Mouse (Mus musculus) layer of hippocampus, adult 2 months (tissue): ENCODE measurements around the gene Samd4b. TPM values are rescaled to one million over a fixed set of nuclear protein-coding genes. Genes with fewer than 3 reads are reported as not detected.
A peak's percentile ranks its signal among the peaks of the same experiment; 100 is the strongest.

Experiments
- DNase-seq, 2 experiments: peaks; one replicate each; pipeline ENCODE4 v3.0.0; 2022; ENCODE audit warnings: low spot score in 2 of 2
- H3K27ac ChIP-seq: fragments of 200-600 bp; 2 replicates; pipeline ENCODE4 v1.8.1; 2022
- H3K4me3 ChIP-seq: fragments of 200-600 bp; 2 replicates; pipeline ENCODE4 v1.8.1; 2022; ENCODE audit warnings: mild to moderate bottlenecking
- CTCF ChIP-seq: fragments of 200-600 bp; conservative IDR thresholded peaks from 2 replicates; pipeline ENCODE4 v1.8.1; 2022; ENCODE audit warnings: antibody characterized with exemption, mild to moderate bottlenecking, moderate library complexity
- total RNA-seq, 2 experiments: library from RNA; stranded (reverse); gene quantifications; 2 replicates each; pipeline ENCODE4 v1.2.3; 2021

Gene Samd4b
- total RNA-seq, 2 experiments from 2014 or later: 67.8 to 70.1 TPM

- H3K27ac ChIP-seq: peak overlapping the region; percentile 74
- peak; percentile 68 to 78 for DNase-seq
- peak; percentile 78 for TF ChIP-seq CTCF
- no peak overlapping the region; the same call in 1 of the 2 replicates for H3K4me3 ChIP-seq
Observed at GRCm38 (mm10) chr7:28601668-28602067, 3.7 kb upstream of the Samd4b start.

GRCm38 (mm10) chr7:28601029-28601428 is 3.1 kb upstream of the Samd4b start:
- Histone ChIP-seq H3K27ac (peak overlapping the region; percentile 74), H3K4me3 (no peak overlapping the region)
- peak; percentile 72 to 83 for DNase-seq

GRCm38 (mm10) chr7:28598951-28599350 is 1.0 kb upstream of the Samd4b start:
- Histone ChIP-seq H3K27ac (no peak overlapping the region), H3K4me3 (no peak overlapping the region)
- DNase-seq: no peak
- no peak for TF ChIP-seq CTCF

More at GRCm38 (mm10) chr7:28601029-28601428, 3.1 kb upstream of the Samd4b start:
- TF ChIP-seq CTCF: peak; percentile 91

GRCm38 (mm10) chr7:28597277-28597570 is 720 bp downstream of the Samd4b start:
- Histone ChIP-seq H3K27ac (peak overlapping the region; percentile 88; the same call in 1 of the 2 replicates), H3K4me3 (peak overlapping the region; percentile 70)
- no peak for TF ChIP-seq CTCF
- DNase-seq: no peak

GRCm38 (mm10) chr7:28596436-28597276 is 1.3 kb downstream of the Samd4b start:
- peak overlapping the region; percentile 70 for H3K4me3 ChIP-seq
- DNase-seq: no peak
- no peak for TF ChIP-seq CTCF
- H3K27ac ChIP-seq: peak overlapping the region; percentile 88; the same call in 1 of the 2 replicates

GRCm38 (mm10) chr7:28595751-28596435 is 2.1 kb downstream of the Samd4b start:
- Histone ChIP-seq H3K27ac (peak overlapping the region; percentile 88), H3K4me3 (no peak overlapping the region)
- no peak for TF ChIP-seq CTCF
- no peak for DNase-seq

GRCm38 (mm10) chr7:28593206-28594111 is 4.5 kb downstream of the Samd4b start:
- TF ChIP-seq CTCF: no peak
- no peak for DNase-seq
- Histone ChIP-seq H3K27ac (peak overlapping the region; percentile 39), H3K4me3 (no peak overlapping the region)

- no peak for TF ChIP-seq CTCF
- no peak overlapping the region for H3K27ac ChIP-seq
- no peak for DNase-seq
- no peak overlapping the region for H3K4me3 ChIP-seq
Observed at GRCm38 (mm10) chr7:28591862-28592261, 6.1 kb downstream of the Samd4b start.

- Histone ChIP-seq H3K4me3 (no peak overlapping the region), H3K27ac (peak overlapping the region; percentile 68; the same call in 1 of the 2 replicates)
- DNase-seq: no peak
- TF ChIP-seq CTCF: no peak
Observed at GRCm38 (mm10) chr7:28587644-28588043, 10.3 kb downstream of the Samd4b start.

GRCm38 (mm10) chr7:28586663-28587411 is 11.1 kb downstream of the Samd4b start:
- H3K27ac ChIP-seq: peak overlapping the region; percentile 68
- TF ChIP-seq CTCF: no peak
- no peak overlapping the region for H3K4me3 ChIP-seq
- DNase-seq: no peak

GRCm38 (mm10) chr7:28585001-28585400 is 12.9 kb downstream of the Samd4b start:
- Histone ChIP-seq H3K4me3 (no peak overlapping the region), H3K27ac (peak overlapping the region; percentile 91)
- TF ChIP-seq CTCF: no peak
- no peak for DNase-seq

- no peak for DNase-seq
- H3K27ac ChIP-seq: peak overlapping the region; percentile 91
- no peak overlapping the region for H3K4me3 ChIP-seq
- no peak for TF ChIP-seq CTCF
Observed at GRCm38 (mm10) chr7:28584468-28584867, 13.5 kb downstream of the Samd4b start.
